Mouse (Mus musculus) brain, embryonic 14.5 days (tissue): ENCODE results near the gene Tnk2. TPM values are rescaled to one million over a fixed set of nuclear protein-coding genes. Genes with fewer than 3 reads are reported as not detected.

ENCODE experiments used
- DNase-seq: peaks from one replicate; pipeline ENCODE4 v3.0.0-alpha.2; 2011; ENCODE audit warnings: low read depth
- CTCF ChIP-seq: fragments of 200-500 bp; IDR thresholded peaks from 2 replicates; pipeline ENCODE4 v1.5.1; 2012; ENCODE audit warnings: inconsistent platforms, mild to moderate bottlenecking, moderate library complexity, borderline replicate concordance; ENCODE audit not compliant: insufficient read depth, insufficient read length; ENCODE audit errors: extremely low read depth
- POLR2A ChIP-seq: fragments of 200-500 bp; IDR thresholded peaks from 2 replicates; pipeline ENCODE4 v1.6.1; 2012; ENCODE audit warnings: mild to moderate bottlenecking, inconsistent platforms, borderline replicate concordance; ENCODE audit not compliant: poor library complexity, insufficient read depth, insufficient read length, severe bottlenecking; ENCODE audit errors: extremely low read depth
- polyA plus RNA-seq: library from polyadenylated mRNA; depleted of rRNA; stranded (reverse); fragments of >200 nt; gene quantifications from 2 replicates; pipeline ENCODE4 v1.2.3, GENCODE M21; 2012

Gene Tnk2
- polyA plus RNA-seq, 1 experiment, result 127 TPM

GRCm38 (mm10) chr16:32663231-32663858 is 19.7 kb downstream of the Tnk2 start:
- DNase-seq, result peak; percentile 80
- TF ChIP-seq CTCF (no peak), POLR2A (no peak)

GRCm38 (mm10) chr16:32664211-32664610 is 20.5 kb downstream of the Tnk2 start:
- no peak for DNase-seq
- TF ChIP-seq CTCF (no peak), POLR2A (no peak)

- DNase-seq, result no peak
- TF ChIP-seq CTCF (no peak), POLR2A (no peak)
Measured at GRCm38 (mm10) chr16:32665851-32666665, 22.4 kb downstream of the Tnk2 start.

GRCm38 (mm10) chr16:32666671-32667551 is 23.2 kb downstream of the Tnk2 start:
- DNase-seq, result no peak
- TF ChIP-seq CTCF (no peak), POLR2A (no peak)

- DNase-seq, result no peak
- TF ChIP-seq CTCF, result no peak
- TF ChIP-seq POLR2A, result no peak
Measured at GRCm38 (mm10) chr16:32667552-32667872, 23.8 kb downstream of the Tnk2 start.

GRCm38 (mm10) chr16:32668030-32668429 is 24.4 kb downstream of the Tnk2 start:
- TF ChIP-seq POLR2A (no peak), CTCF (no peak)
- DNase-seq, result peak; percentile 23

- no peak for TF ChIP-seq CTCF
- TF ChIP-seq POLR2A, result no peak
- DNase-seq, result no peak
Measured at GRCm38 (mm10) chr16:32668472-32668871, 24.8 kb downstream of the Tnk2 start.

GRCm38 (mm10) chr16:32669243-32669642 is 25.6 kb downstream of the Tnk2 start:
- no peak for DNase-seq
- TF ChIP-seq CTCF (no peak), POLR2A (no peak)

GRCm38 (mm10) chr16:32670354-32671124 is 26.9 kb downstream of the Tnk2 start:
- no peak for DNase-seq
- TF ChIP-seq POLR2A (no peak), CTCF (no peak)

- no peak for DNase-seq
- TF ChIP-seq POLR2A (no peak), CTCF (no peak)
Measured at GRCm38 (mm10) chr16:32671206-32671887, 27.7 kb downstream of the Tnk2 start.
